Mouse (Mus musculus): ENCODE data around the gene Qk. TPM values are rescaled to one million over a fixed set of nuclear protein-coding genes. Genes with fewer than 3 reads are reported as not detected.

Qk gene
- 5.0 TPM for polyA plus RNA-seq (2017; shearing (Covaris generic))

GRCm38 (mm10) chr17:10319685-10320455 lies at the start of gene Qk:
Gene Qk, minus strand, starts transcription at chr17:10319854.

